Mouse (Mus musculus) granulocyte monocyte progenitor cell, adult 5-6 weeks (primary cell): ENCODE results near the gene Fam205c. TPM values are rescaled to one million over a fixed set of nuclear protein-coding genes. Genes with fewer than 3 reads are reported as not detected.

ENCODE experiments used
- ATAC-seq: replicated peaks from 2 replicates; pipeline ENCODE4 v1.8.0; 2016; ENCODE audit warnings: mild to moderate bottlenecking, moderate TSS enrichment, inconsistent platforms; ENCODE audit not compliant: poor library complexity, severe bottlenecking
- total RNA-seq, 2 experiments: library from RNA; stranded (forward) in 1 of 2; stranded (reverse) in 1 of 2; fragments of 200-712, 200-1000 nt in 1 of 2; fragments of >200 nt in 1 of 2; fragmentation: Nextera tagmentation in 1 of 2; gene quantifications; 2 replicates each; pipeline ENCODE4 v1.2.3; 2014 to 2017

The Fam205c gene
- total RNA-seq (2014; fragmentation: Nextera tagmentation) (not detected in 2 replicates), total RNA-seq (2017) (not detected in 2 replicates)

DNA sequence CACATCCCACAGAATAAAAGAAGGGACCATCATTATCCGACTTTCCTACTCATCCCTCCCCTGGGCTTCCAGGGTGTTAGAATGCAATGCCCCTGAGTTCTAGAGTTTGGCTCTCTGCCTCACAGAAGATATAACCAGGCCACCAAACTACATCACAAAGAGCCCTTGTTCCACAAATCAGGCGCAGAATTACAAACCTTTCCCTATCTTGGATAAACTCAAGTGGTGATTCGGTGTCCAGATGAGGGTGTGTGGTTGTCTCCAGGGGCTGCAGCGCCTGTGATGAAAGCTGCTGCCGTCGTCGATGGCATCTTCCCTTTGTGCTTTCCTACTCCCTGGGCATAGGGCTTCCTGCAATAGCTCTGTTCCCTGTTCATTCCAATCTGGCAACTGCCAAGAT lies at the start of gene Fam205c:
Gene Fam205c, minus strand, starts transcription at position 101 of the 400 bp plus-strand sequence.
- ATAC-seq = no peak

DNA sequence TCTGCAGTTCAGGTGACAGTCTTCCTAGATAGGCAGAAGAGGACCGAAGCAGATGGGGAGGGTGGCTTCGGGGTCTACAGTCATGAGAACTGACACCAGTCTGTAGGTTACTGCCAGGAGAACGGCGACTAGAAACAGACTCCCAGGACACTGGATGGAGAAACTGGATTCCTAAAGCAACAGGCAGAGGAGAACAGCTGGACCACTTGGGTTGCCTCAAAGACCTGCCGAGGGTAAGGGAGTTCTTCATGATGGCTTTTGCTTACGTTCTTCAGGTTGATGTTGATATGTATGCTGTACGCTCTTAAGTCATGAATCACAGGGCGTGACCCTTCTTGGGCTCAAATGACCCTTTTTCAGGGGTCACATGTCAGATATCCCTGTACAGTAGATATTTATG lies 48.4 kb upstream of the Fam205c start:
- ATAC-seq = no peak

DNA sequence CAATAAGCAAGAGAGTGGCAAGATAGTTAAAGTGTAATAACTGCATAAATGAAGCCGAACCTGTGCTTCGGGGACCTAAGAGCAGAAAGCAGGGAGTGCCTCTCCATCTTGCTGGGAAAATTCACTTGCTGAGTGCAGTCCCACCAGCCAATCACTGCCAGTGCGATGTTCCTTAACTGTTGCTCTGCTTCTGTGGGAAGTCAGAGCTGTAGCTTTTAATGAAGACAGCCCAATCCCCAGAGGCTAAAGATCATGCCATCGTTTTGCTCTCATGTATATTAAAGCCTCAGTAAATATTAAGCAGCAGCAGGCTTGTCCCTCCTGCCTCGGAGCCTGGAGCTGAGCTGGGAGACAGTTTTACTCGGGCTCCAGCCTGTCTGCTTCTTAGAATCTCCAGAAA lies 48.0 kb upstream of the Fam205c start:
- ATAC-seq = no peak

GRCm38 (mm10) chr4:42921536-42921935 lies 47.5 kb upstream of the Fam205c start:
- ATAC-seq = no peak

DNA sequence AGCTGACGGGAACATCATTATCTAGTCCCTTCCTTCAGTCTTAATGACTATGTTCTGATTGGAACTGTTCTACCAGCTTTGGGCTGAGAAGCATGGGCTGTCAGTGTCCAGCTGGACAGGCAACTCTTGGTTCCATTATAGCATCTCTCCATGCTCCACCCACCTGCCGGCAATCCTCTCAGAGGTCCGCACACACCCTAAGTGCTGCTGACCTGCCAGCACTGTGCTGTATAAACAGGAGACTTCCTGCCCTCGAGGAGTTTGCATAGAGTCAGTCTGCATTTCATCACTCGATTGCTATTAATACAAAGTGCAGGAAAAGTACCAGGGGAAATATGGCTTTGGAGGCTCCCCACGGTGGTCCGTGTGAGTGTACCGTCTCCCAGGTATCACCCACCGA lies 46.7 kb upstream of the Fam205c start:
- no peak for ATAC-seq

- ATAC-seq = peak; percentile 57
These were observed 43.4 kb upstream of the Fam205c start for GRCm38 (mm10) chr4:42917402-42917774.

DNA sequence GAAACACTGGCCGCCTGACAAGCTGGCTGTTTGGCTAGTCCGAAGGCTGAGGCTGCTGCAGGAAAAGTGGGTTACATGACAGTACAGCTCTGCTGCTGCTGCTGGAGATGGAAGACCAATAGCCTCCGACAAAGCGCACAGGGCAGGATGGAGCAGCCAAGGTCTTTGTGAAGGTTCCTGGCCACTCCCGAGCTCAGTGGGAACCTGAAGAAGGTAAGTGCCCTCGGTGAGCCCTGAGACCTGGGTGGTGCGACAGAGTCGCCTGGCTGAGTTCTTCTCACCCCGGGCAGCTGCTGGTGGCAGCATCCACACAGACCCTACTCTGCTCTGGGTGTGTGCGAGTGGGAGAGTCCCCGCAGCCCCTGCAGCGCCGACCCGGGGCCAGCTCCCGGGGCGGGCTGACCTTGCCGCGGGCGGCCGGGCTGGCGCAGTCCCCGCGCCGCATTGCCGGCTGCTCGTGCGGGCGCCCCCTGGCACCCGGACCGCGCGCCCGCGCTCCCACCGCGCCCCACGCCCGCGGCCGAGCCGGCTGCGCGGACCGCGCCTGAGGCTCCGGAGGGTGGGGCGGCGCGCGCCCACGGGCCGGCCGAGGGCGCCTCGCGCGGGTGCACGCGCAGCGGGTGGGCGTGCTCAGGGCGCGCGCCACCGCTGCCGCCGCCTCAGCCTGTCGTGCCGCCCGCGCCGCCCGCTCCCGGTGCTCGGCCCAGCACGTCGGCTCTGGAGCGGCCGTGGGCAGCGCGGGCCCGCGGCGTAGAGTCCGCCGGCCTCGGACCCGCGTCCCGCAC lies 42.8 kb upstream of the Fam205c start, which contains the start of gene Phf24:
Gene Phf24, plus strand, starts transcription at position 44 of the 785 bp plus-strand sequence.
- ATAC-seq = peak; percentile 66

GRCm38 (mm10) chr4:42915966-42916365 lies 41.9 kb upstream of the Fam205c start:
- no peak for ATAC-seq

DNA sequence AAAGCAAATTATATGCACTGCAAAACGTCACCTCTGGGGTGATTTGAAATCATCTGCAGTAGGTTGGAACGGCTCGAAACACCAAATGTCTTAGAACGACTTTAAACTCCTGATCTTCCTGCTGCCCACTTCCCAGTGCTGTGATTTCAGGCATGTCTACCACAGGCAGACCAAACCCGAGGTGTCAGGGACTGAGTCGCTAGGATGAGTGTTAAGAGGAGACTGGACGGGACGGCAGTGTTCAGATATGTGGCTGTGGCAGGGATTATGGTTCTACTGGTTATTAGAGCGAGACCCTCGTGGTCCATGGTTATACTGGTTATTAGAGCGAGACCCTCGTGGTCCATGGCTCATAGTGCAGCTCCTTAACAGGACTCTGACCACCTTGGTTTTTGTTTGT lies 41.3 kb upstream of the Fam205c start:
- no peak for ATAC-seq

GRCm38 (mm10) chr4:42913391-42913790 lies 39.4 kb upstream of the Fam205c start:
- ATAC-seq = no peak

- ATAC-seq = no peak
These were observed 30.9 kb upstream of the Fam205c start for GRCm38 (mm10) chr4:42904966-42905365.

DNA sequence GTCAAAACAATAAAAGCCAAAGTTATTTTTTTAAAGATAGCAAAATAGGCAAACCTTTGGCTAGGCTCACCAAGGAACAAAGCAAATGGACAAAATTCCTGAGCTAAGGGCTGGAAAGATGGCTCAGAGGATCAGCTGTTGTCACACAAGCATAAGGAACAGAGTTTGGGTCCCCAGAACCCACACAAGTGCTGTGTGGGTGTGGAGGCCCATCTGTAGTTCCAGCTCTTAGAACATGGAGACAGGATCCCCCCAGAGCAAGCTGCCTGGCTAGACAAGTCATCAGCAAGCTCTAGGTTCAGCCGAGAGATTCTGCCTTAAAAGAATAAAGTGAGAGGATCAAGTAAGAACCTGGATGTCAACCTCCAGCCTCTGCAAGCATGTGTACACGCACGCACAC lies 30.5 kb upstream of the Fam205c start:
- no peak for ATAC-seq

DNA sequence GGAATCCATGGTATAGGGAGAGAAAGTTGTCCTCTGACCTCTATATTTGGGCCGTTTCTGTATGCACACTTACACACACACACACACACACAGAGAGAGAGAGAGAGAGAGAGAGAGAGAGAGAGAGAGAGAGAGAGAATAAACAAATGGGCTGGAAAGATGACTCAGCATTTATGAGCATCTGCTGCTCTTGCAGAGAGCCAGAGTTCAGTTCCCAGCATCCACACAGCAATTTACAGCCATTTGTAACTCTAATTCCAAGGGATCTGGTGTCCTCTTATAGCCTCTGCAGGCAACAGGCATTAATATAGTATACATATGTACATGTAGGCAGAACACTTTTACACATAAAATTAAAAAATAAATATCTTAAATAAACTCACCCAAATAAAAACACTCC lies 29.9 kb upstream of the Fam205c start:
- ATAC-seq = no peak

- no peak for ATAC-seq
These were observed 28.7 kb upstream of the Fam205c start for GRCm38 (mm10) chr4:42902730-42903129.

GRCm38 (mm10) chr4:42902174-42902573 lies 28.1 kb upstream of the Fam205c start:
- peak; percentile 93 for ATAC-seq

DNA sequence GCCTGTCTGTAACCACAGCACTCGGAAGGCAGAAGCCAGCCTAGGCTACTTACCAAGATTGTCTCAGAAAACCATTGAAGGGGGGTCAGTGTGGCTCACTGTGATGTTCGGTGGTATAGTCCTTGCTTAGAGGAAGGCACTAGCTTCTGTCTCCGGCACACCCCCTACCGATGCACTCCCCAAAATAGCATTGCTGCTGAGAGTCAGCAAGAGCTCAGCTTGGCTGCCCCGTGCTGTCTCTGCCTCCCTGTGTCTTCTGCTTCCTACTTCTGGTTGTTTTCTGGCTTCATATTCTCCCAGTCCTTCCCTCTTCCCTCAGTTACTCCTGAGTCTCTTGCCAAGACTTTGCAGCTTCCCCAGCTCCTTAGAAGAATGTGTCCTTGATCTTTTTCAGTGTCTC lies 26.8 kb upstream of the Fam205c start:
- ATAC-seq = no peak

GRCm38 (mm10) chr4:42898914-42899313 lies 24.9 kb upstream of the Fam205c start:
- no peak for ATAC-seq

DNA sequence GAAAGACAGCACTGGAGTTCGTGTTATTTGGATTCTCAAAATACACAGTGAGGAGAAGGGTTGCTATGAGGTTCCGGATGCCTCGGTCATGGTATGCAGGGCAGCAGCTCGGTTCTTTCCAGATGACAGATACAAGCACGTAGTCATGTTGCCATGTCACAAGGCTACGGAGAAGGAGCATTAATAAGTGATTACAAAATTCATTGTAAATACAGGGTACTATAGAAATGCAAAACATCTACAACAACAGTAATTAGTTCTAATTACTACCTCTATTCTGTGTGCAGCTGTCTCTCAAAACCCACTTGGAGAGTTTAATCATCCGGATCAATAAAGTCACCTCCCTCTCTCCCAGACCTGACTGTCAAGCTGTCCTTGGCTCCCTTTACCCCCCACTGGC lies 21.1 kb upstream of the Fam205c start:
- ATAC-seq = no peak

DNA sequence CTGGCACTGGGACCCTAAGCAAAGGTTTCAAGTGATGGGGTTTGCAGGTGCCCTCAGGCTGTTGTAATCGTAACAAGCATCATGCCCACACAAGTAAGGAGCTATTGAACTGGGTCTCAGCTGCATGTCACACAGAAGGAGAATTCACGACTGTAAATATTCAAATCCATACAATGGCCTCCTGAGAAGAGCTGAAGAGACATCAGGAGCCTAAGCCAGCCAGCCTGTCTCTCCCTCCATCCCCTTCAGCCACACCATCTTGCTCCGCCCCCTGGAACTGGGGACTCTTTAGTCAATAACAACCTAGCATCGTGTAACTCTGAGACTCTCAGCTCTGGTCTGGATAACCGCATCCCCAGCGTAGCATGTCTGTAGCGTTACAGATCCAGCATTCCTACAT lies 17.1 kb upstream of the Fam205c start:
- no peak for ATAC-seq

DNA sequence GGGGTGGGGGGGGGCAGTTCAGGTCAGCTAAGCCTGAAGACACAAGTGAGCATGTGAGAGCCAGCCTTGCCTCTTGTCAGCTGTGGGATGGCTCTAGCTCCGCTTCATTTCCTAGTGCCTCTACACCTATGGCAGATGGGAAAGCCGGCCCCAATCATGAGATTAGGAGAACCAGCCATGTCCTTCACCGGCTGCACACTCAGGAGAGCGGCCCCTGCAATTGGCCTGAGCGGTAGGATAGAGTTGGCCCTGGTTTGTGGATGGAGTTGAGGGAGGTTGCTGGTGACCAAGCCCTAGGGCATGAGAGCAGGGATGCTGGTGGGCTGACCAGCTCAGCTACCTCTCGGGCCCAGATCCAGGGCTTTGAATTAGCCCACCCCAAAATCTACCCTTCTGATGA lies 14.8 kb upstream of the Fam205c start:
- ATAC-seq = no peak

GRCm38 (mm10) chr4:42886926-42887325 lies 12.9 kb upstream of the Fam205c start:
- ATAC-seq = no peak

DNA sequence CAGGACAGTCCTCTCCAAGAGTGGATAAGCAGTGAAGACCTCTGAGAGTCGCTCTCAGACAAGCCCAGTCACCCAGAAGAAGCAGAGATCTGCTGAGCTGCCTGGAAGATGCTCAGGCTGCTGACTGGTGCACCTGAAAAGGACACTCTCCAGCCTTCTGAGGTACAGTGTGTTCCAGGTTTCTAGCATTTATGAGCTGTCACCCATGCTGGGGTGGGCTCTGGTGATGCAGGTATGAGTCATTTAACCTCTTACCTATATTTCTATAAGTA lies 6.6 kb upstream of the Fam205c start:
- no peak for ATAC-seq
